In genomic region chr16:44658306-44658705, GRCm38 (mm10) we compare ENCODE assay signal across 24 mouse cellular contexts.
DNase-seq lines count a peak whose midpoint lies in the region; ATAC-seq lines count a peak whose summit lies in the region.
"Had no signal": no experiment of that assay in that cellular context is flagged by ENCODE, and none has a peak within 500 bp of the region (broad histone marks: within the 10 kb centered on the region; RNA-seq: fewer than 3 reads in every experiment).

No protein-coding gene starts in this region.

- no peak for ATAC-seq in kidney, embryonic 14.5 days (ENCODE audit: low FRiP score, low TSS enrichment)
- no peak for ATAC-seq in liver, embryonic 12.5 days
- ATAC-seq: intestine, postnatal 0 days; midbrain, embryonic 16.5 days had no signal

- no peak overlapping the region for H3K27ac ChIP-seq in kidney, embryonic 14.5 days (ENCODE audit: low read depth, low read length)
- H3K27ac ChIP-seq in brown adipose tissue, adult 24 weeks (replicated peaks; ENCODE audit: low read depth, low read length) = peak overlapping the region; percentile 42; the same call in 1 of the 2 replicates
- H3K27ac ChIP-seq in liver, embryonic 12.5 days = no peak overlapping the region
- H3K27ac ChIP-seq: embryonic facial prominence, embryonic 15.5 days; heart, adult 2 months; hindbrain, embryonic 12.5 days; limb, embryonic 13.5 days; liver, embryonic 14.5 days; neural tube, embryonic 15.5 days had no signal

- H3K27me3 ChIP-seq in kidney, embryonic 14.5 days (ENCODE audit: control insufficient read depth, insufficient read depth, low read length) = no peaks in the 10 kb centered on the region
- no peaks in the 10 kb centered on the region for H3K27me3 ChIP-seq in liver, embryonic 12.5 days (replicated peaks)
- H3K27me3 ChIP-seq: embryonic facial prominence, embryonic 15.5 days; hindbrain, embryonic 12.5 days; limb, embryonic 13.5 days; neural tube, embryonic 15.5 days had no signal

- H3K36me3 ChIP-seq in kidney, embryonic 14.5 days (ENCODE audit: control insufficient read depth, insufficient read depth, low read length) = no peaks in the 10 kb centered on the region
- H3K36me3 ChIP-seq in liver, embryonic 12.5 days = no peaks in the 10 kb centered on the region
- H3K36me3 ChIP-seq: embryonic facial prominence, embryonic 15.5 days; hindbrain, embryonic 12.5 days; neural tube, embryonic 15.5 days had no signal

- no peak overlapping the region for H3K4me2 ChIP-seq in kidney, embryonic 14.5 days (replicated peaks; ENCODE audit: low read depth, low read length)
- H3K4me2 ChIP-seq in liver, embryonic 12.5 days = no peak overlapping the region
- H3K4me2 ChIP-seq: embryonic facial prominence, embryonic 15.5 days; hindbrain, embryonic 12.5 days; limb, embryonic 13.5 days; lung, embryonic 14.5 days; neural tube, embryonic 15.5 days had no signal

- no peaks in the 10 kb centered on the region for H3K9me3 ChIP-seq in kidney, embryonic 14.5 days (ENCODE audit: control insufficient read depth, low read length)
- no peaks in the 10 kb centered on the region for H3K9me3 ChIP-seq in liver, embryonic 12.5 days (replicated peaks)
- H3K9me3 ChIP-seq: embryonic facial prominence, embryonic 15.5 days; hindbrain, embryonic 12.5 days; neural tube, embryonic 15.5 days had no signal

- DNase-seq in adrenal gland, adult 2 months = peak; percentile 19
- no peak for DNase-seq in adrenal gland, postnatal 25 days
- peak; percentile 46 for DNase-seq in kidney, adult 11 months
- DNase-seq in kidney, postnatal 10 days = peak; percentile 51
- DNase-seq in cerebellum, postnatal 36 days = no peak
- DNase-seq: cerebellum, adult 18-20 months; cerebellum, postnatal 25 days; embryo, embryonic 11 days; gastrocnemius, postnatal 25 days; heart, adult 2 months; lung, embryonic 14.5 days; right cerebral cortex, postnatal 14 days had no signal

- no peak overlapping the region for H3K4me3 ChIP-seq in kidney, embryonic 14.5 days (ENCODE audit: low read length)
- H3K4me3 ChIP-seq in brown adipose tissue, adult 24 weeks (ENCODE audit: insufficient read depth, low read depth, low read length) = no peak overlapping the region
- no peak overlapping the region for H3K4me3 ChIP-seq in liver, embryonic 12.5 days
- H3K4me3 ChIP-seq: embryonic facial prominence, embryonic 15.5 days; heart, adult 2 months; hindbrain, embryonic 12.5 days; limb, embryonic 13.5 days; megakaryocyte, embryonic 14.5 days; myocyte; neural tube, embryonic 15.5 days had no signal

- no peaks in the 10 kb centered on the region for H3K4me1 ChIP-seq in kidney, embryonic 14.5 days (ENCODE audit: control insufficient read depth, insufficient read depth, low read length)
- H3K4me1 ChIP-seq in brown adipose tissue, adult 24 weeks (ENCODE audit: control insufficient read depth, insufficient read depth, insufficient read length, low read length) = peaks cover 6% of the 10 kb centered on the region; the same call in 1 of the 2 replicates
- no peaks in the 10 kb centered on the region for H3K4me1 ChIP-seq in liver, embryonic 12.5 days
- H3K4me1 ChIP-seq: hindbrain, embryonic 12.5 days; megakaryocyte, embryonic 14.5 days had no signal

- 41% methylated on average over 8 of the region's 8 CpGs for WGBS in kidney, embryonic 14.5 days
- 65% methylated on average over 8 of the region's 8 CpGs for WGBS in liver, embryonic 12.5 days (ENCODE audit: insufficient replicate concordance)

- H3K9ac ChIP-seq in kidney, embryonic 14.5 days (ENCODE audit: low read depth, low read length) = no peak overlapping the region
- no peak overlapping the region for H3K9ac ChIP-seq in liver, embryonic 12.5 days
- H3K9ac ChIP-seq: embryonic facial prominence, embryonic 15.5 days; hindbrain, embryonic 12.5 days; limb, embryonic 13.5 days; liver, embryonic 14.5 days; lung, embryonic 14.5 days; neural tube, embryonic 15.5 days had no signal

Comparison
In these comparisons a context has a peak if more than half of its experiments do, and no peak if none do; other contexts are left out.
1. DNase-seq: peak in adrenal gland, adult 2 months (single experiment), kidney, adult 11 months (single experiment) and kidney, postnatal 10 days (single experiment); none in adrenal gland, postnatal 25 days (single experiment) and cerebellum, postnatal 36 days (0 of 2).